Mouse (Mus musculus) hematopoietic multipotent progenitor cell, adult 10-12 weeks (in vitro differentiated cells): ENCODE results near the gene Wwox. TPM values are rescaled to one million over a fixed set of nuclear protein-coding genes. Genes with fewer than 3 reads are reported as not detected.

Experiments used
- polyA plus RNA-seq: library from polyadenylated mRNA; stranded (reverse); fragments of >175 nt; gene quantifications from 2 replicates; pipeline ENCODE4 v1.2.3, GENCODE M21; 2012; ENCODE audit warnings: low replicate concordance

Gene Wwox
- polyA plus RNA-seq: 2.5 and 4.2 TPM in 2 replicates

DNA sequence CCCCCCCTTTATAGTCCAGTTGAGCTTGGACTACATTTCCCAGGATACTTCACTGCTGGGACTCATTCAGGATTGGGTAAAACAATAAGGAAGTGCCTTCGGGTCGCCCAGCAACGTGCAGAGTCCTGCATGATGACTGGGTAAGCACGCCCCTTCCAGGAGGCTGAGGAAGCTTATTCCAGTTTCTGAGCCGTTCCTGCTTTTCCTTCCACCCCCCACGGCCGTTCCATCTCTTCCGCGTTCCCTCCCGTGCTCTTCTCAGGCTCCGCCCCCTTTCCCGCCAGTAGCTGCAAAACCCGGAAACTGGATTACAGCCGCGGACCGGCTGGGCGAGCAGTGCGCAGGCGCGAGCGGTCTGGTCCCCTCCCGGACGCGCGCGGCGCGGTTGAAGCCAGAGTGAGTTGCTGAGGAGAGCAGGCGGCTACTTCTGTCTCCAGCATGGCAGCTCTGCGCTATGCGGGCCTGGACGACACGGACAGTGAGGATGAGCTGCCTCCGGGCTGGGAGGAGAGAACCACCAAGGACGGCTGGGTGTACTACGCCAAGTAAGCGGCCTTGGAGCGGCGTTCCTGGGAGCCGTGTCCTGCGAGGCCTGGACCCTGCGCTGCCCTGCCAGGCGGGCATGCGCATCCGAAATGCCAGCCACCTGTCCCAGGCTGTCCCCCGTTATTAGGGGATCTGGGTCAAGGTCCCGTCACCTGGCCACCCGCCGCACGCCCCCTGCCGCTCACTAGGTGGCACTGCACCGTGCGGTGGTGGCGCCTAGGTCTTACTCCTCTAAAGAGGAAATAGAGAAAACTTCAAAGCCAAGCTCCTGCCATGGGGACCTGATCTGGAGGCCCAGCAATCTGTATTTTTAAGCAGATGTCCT, at the start of gene Wwox:
Wwox (plus strand) TSS at position 322 of the 871 bp plus-strand sequence.

DNA sequence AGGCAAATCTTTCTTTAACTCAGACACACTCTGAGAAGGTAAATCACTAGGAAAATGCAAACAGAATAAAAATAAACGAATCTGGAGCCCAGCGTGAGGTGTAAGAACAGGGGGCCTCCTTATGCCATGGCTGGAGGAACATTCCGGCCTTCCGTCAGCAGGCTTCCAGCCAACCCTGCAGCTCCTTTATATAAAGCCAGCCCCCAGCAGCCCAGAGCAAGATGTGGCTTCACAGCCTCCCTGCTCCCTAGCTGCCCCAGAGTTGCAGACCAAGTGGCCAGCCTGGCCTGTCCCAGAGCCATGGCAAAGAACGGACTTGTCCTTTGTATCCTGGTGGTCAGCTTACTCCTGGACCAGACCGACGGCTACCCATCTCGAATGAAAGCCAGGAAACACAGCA, 21.7 kb upstream of the Wwox start, which contains the start of gene Clec3a:
Clec3a (plus strand) TSS at position 301 of the 400 bp plus-strand sequence.

Other genes with a start within 250 kb of the Wwox start
- gene Vat1l, start 234.0 kb upstream of the Wwox start, polyA plus RNA-seq: not detected in 2 replicates
- not detected in 2 replicates for gene Clec3a, start 21.6 kb upstream of the Wwox start, polyA plus RNA-seq